Mouse (Mus musculus) CH12F3 (cell line): Measurements from ENCODE around the gene A030014E15Rik.
"Not testable (repeated sequence)": the region's sequence is repeated elsewhere in the genome, so short reads cannot be mapped to it uniquely, and the experiment has no call there.

Experiments used
- in situ Hi-C: fragments of 300-500 bp; cut with MboI; formaldehyde crosslinking; loops from 2 replicates; pipeline ENCODE4 v1.14.3; 2020; ENCODE audit warnings: low sequenced_read_pairs

A030014E15Rik gene

DNA sequence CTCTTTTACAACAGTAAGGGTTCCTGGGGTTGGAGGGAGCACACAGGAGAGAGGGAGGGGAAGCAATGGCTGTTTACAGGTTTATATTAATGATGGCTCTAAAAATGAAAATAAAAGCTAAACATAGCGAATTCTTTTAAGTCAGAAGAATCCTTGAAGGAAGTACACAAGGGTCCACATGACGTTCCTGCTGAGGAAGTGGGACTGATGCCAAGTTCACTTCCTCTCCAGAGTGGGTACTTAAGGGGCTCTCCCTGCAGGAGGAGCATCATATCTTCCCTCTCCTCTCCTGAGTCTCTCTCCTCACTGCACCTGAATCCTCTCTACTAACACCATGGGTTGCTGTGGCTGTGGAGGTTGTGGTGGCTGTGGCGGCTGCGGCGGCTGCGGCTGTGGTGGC, at the start of gene A030014E15Rik:
Gene A030014E15Rik (plus strand): TSS at position 268 of the 400 bp plus-strand sequence.
- in situ Hi-C loops = no loop called here

DNA sequence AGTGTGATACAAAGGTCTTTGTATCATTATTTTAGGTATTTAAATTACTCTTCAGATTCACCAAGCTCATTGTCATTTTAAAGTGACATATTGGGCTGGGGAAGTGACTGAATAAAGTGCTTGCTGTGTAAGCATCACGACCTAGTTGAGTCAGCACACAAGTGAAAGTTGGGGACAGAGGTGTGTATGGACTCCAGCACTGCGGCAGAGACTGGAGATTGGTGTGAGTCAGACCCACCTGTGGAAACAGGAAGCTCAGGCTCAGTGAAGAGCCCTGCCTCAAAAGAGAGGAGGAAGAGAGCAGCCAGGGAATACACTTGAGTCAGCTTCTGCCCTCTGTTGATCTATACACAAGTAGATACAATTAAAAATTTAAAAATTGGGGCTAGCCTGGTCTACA, 45.5 kb upstream of the A030014E15Rik start:
- in situ Hi-C loops = no loop called here

DNA sequence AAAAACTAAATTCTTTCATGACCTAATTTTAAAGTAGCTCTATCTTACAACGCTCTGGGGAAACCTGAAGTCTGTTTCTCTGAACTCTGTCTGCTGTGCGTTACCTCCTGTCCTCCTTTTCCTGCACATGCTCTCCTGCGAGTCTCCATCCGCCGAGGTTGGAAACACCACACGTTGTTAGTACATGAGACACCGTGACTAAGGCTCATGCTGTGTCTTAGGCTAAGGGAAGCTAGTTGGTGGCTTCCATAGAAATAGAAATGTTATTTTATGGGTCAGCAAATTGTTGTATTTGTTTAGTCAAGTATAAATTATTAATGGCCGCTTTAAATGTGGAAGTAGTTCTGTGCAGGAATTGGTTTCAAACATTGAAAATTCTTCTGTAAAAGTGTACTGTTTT, 44.5 kb upstream of the A030014E15Rik start:
- in situ Hi-C loops = no loop called here

DNA sequence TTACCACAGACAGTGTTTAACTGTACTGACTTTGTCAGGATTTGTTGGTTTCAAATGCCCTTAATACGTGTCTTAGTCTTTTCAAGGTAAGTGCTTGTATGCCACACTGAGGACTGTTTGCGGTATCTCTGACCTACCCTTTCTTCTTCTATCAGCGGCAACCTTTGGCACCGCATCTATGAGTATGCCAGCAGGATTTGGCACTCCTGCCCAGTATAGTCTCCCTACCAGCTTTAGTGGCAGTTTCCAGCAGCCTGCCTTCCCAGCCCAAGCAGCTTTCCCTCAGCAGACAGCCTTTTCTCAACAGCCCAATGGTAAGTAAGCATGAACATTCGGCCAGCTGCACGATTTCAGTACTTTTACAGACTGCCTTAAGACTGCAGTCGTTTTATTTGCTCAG, 31.4 kb upstream of the A030014E15Rik start:
- in situ Hi-C loops = no loop called here

DNA sequence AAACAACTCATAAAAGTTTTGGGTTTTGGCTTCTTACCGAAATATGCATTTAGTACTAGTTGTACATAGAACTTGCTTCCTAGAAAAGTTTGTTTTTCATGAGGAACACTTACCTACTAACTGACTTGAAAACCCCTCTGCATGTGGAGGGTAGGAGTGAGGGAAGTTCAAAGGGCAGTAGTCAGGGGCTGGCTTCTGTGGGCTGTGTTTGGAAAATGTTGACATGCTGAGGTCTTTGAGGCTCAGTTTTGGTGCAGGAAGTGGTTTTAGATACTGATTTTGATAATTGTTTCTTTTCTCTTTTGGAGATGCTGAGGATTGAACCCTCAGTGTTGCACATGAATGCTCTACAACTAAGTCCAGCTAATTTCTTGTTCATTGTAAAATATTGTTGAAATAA, 24.1 kb upstream of the A030014E15Rik start:
- in situ Hi-C loops = no loop called here

DNA sequence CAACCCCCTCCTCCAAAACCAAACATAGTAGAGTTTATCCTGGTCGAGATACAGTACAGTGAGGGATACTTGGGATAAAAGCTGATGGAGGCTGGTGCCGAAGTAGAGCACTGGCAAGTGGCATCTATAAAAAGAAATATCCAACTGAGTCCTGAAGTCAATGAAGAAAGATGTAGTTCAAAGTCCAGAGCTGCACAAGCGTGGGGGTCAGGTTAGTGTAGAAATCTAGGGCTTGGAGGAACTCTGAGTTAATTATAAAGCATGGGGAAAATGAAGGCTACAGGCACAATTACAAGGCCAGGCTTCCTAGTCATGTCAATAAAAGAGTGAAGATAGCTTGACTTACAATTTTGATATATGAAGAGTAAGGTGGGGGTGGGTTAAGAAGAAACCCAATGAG, 23.5 kb upstream of the A030014E15Rik start:
- in situ Hi-C loops = no loop called here

DNA sequence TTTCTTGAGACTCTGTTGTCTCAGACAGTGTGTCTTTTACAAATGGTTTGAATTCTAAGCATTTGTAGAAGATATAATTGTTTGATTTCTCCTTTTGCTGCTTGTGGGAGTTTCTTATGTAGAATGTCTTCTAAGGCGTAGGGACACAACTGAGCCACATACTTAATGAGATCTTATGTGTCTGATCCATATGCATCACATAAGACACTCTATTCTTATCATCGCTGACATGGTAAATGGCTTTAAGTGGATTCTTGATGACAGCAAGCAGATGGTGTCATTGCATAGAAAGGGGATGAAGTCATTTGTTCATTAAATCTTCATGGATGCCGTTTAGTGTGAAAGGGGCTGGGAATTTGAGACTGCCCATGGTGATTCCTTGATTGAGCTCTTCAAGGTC, 18.8 kb upstream of the A030014E15Rik start:
- in situ Hi-C loops = no loop called here

DNA sequence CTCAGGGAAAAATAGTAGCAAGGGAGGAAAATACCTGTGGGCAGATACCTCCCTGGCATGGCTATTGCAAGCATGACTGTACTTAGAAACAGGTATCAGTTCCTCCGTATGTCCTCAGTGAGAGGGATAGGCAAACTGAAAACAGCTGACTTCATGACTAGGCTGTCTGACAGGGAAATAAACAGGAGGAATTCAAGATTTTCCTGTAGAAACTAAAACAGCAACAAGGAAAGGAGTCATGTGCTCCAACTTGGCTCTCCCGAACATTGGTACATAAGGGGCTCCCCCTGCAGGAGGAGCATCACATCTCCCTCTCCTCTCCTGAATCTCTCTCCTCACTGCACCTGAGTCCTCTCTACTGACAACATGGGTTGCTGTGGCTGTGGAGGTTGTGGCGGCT, 11.7 kb upstream of the A030014E15Rik start, which contains the start of gene A030005L19Rik:
Gene A030005L19Rik (plus strand): TSS at position 301 of the 400 bp plus-strand sequence.
- in situ Hi-C loops = no loop called here

DNA sequence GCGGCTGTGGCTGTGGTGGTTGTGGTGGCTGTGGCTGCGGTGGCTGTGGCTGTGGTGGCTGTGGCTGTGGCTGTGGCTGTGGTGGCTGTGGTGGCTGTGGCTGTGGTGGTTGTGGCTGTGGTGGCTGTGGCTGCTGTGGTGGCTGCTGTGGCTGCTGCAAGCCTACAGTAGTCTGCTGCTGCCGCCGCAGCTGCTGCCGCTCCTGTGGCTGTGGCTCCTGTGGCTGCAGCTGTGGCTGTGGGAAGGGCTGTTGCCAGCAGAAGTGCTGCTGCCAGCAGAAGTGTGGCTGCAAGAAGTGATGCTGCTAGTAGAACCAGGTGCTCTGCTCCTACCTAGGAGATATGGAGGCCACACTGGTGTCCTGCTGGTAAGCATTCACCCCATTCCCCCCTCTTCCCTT, 11.3 kb upstream of the A030014E15Rik start:
- in situ Hi-C loops = not testable (repeated sequence)

DNA sequence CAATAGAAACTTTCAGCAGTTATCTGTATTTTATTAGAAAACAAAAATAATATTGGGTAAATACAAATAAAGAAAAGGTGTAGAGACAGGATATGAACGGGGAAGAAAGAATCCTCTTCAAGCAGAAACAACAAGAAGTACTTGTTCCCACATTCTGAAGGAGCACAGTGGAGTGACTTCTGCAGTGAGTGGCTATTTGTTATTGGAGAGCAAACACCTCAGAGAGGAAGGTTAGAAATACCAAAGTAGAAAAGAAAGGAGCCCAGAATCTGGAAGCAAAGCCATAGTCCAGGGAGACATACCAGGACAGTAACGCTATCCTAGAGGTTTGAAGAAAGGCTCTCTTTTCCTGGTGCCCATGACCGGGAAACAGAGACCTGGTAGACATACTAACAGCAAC, 5.8 kb downstream of the A030014E15Rik start:
- in situ Hi-C loops = not testable (repeated sequence)

DNA sequence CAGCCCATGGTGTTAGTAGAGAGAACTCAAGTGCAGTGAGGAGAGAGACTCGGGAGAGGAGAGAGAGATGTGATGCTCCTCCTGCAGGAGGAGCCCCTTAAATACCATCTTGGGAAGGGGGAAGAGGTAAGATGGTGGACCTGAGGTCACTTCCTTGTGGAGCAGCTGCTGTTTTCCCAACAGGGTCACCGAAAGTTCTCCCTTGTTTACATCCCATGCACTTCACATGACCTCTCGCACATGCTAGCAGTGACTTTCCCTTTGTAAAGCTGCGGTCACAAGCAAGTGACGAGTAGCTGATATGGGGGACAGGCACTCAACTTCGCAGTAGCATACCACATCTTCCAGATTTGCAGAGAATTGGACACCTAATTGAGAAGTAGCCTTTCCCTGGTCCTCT, 6.6 kb downstream of the A030014E15Rik start, which contains the start of gene Gm6217:
Gene Gm6217 (minus strand): TSS at position 74 of the 400 bp plus-strand sequence.
- in situ Hi-C loops = not testable (repeated sequence)

DNA sequence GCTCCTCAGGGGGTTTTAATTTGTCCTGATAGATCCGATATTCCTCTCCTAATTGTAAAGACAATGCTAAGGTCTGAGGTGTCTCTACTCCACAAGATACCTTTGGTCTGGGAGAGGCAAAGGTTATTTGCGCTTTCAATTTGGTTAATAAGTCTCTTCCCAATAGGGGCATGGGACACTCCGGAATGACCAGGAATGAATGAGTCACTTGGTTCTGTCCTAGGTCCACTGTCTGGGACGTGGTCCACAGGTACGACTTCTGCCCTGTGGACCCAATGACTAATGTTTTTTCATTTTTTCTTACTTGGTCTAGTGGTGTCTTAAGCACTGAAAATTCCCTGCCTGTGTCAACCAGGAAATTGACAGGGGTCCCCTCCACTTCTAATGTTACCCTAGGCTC, 13.9 kb downstream of the A030014E15Rik start:
- in situ Hi-C loops = no loop called here

DNA sequence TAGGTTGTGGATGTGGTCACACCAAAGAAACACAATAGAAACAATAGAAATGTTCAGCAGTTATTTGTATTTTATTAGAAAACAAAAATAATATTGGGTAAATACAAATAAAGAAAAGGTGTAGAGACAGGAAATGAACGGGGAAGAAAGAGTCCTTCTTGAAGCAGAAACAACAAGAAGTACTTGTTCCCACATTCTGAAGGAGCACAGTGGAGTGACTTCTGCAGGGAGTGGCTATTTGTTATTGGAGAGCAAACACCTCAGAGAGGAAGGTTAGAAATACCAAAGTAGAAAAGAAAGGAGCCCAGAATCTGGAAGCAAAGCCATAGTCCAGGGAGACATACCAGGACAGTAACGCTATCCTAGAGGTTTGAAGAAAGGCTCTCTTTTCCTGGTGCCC, 17.8 kb downstream of the A030014E15Rik start:
- in situ Hi-C loops = not testable (repeated sequence)

DNA sequence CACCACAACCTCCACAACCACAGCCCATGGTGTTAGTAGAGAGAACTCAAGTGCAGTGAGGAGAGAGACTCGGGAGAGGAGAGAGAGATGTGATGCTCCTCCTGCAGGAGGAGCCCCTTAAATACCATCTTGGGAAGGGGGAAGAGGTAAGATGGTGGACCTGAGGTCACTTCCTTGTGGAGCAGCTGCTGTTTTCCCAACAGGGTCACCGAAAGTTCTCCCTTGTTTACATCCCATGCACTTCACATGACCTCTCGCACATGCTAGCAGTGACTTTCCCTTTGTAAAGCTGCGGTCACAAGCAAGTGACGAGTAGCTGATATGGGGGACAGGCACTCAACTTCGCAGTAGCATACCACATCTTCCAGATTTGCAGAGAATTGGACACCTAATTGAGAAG, 18.6 kb downstream of the A030014E15Rik start, which contains the start of gene A030003K21Rik:
Gene A030003K21Rik (minus strand): TSS at position 94 of the 400 bp plus-strand sequence.
- in situ Hi-C loops = not testable (repeated sequence)

DNA sequence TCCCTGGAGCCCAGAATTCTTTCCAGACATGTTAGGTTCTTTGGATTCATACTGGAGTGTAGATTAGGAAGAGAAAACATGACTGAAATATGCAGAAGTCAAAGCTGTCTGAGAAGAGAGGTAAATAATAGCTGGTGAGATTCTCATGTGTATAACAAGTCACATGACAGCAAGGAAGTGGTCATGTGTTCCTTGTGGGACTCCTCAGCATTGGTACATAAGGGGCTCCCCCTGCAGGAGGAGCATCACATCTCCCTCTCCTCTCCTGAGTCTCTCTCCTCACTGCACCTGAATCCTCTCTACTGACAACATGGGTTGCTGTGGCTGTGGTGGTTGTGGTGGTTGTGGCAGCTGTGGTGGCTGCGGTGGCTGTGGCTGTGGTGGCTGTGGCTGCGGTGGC, 21.3 kb downstream of the A030014E15Rik start:
- in situ Hi-C loops = not testable (repeated sequence)

DNA sequence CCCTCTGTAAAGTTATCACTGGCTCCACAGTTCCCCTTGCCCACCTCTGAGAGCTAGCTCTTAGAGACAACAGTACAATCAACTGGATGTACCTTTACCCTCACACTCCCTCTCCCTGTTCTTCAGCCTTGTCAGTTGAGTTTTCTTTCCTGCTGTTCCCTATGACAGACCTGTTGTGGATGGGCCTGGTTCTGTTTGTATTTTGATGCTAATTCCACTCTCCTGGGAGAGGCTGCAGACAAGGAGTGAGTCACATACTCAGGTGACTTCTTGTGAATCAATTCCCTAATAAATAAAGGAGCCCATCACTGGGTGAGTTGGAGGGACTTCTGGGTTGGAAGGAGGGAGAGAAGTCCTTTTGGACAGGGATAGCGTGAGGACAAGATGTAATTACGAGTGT, 23.9 kb downstream of the A030014E15Rik start:
- in situ Hi-C loops = no loop called here

DNA sequence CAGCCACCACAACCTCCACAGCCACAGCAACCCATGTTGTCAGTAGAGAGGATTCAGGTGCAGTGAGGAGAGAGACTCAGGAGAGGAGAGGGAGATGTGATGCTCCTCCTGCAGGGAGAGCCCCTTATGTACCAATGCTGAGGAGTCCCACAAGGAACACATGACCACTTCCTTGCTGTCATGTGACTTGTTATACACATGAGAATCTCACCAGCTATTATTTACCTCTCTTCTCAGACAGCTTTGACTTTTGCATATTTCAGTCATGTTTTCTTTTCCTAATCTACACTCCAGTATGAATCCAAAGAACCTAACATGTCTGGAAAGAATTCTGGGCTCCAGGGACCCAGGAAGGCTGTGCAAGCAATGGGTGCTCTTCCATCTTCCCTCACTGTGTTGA, 31.2 kb downstream of the A030014E15Rik start, which contains the start of gene Gm7544:
Gene Gm7544 (minus strand): TSS at position 101 of the 400 bp plus-strand sequence.
- in situ Hi-C loops = not testable (repeated sequence)

DNA sequence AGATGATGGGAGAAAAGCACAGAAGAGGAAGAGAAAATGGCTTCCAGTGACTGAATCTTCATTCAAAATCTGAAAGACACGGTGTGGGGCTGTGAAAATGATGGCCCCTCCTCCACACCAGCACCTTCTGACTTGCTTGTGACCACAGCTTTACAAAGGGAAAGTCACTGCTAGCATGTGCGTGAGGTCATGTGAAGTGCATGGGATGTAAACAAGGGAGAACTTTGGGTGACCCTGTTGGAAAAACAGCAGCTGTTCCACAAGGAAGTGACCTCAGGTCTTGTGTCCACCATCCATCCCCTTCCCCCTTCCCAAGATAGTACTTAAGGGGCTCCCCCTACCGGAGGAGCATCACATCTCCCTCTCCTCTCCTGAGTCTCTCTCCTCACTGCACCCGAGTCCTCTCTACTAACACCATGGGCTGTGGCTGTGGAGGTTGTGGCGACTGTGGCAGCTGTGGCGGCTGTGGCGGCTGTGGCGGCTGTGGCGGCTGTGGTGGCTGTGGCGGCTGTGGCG, 35.2 kb downstream of the A030014E15Rik start, which contains the start of gene Gm47955:
Gene Gm47955 (plus strand): TSS at position 417 of the 516 bp plus-strand sequence.
- in situ Hi-C loops = no loop called here

DNA sequence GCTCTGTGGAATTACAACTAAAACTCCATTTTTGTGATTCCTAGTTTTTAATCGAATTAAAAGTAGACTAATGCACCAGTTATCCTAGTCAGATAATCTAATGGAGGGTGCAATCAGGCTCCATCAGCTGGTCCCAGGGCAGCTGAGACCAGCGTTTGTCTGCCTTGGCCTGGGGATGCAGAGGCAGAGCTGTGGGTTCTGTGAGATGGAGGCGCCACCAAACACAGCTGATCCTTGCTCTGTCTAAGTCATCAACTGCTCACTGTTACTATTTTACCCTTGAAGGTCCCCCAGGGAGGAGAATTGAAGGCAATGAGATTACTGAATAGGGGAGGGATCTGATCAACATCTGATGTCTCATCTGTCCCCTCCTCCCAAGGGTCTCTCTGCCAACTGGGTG, 41.7 kb downstream of the A030014E15Rik start:
- in situ Hi-C loops = no loop called here

DNA sequence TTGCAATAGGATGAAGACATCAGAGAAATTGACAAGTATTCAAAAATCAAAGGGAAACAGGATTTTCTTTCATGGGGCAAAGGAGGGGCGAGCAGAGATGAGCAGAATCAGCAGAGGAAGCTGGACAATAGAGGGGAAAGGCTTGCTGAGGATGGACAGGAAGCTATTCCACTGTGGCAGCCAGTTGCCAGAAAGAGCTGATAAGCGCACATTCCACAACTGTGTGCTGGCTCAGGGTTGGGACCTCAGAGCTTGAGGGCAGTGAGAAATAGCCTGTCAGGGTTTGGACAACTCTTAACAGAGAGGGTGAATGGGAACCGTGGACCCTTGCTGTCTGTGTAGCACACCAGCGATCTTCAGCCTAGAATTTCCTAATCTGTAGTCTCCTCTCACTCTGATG, 47.3 kb downstream of the A030014E15Rik start:
- in situ Hi-C loops = loop anchor here (10.0 kb wide), 1 partner anchor 167 kb away; no protein-coding TSS in a partner anchor

DNA sequence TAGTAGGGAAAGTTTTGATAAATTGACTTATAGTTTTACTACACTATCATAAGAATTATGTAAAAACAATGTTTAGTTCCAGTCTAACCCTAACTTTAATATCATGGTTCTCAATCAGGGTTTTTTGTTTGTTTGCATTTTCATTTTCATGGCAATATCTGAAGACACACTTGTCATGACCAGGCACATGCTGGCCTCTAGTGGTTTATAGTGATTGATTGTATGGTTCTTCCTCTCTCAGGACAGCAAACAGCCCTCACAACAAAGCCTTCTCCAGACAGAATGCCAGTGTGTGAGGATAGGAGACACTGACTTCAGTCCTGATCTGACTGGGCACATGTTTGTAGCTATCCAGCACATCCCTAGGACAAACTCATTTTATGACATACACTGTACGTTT, 48.5 kb downstream of the A030014E15Rik start:
- in situ Hi-C loops = loop anchor here (10.0 kb wide), 1 partner anchor 168 kb away; no protein-coding TSS in a partner anchor

DNA sequence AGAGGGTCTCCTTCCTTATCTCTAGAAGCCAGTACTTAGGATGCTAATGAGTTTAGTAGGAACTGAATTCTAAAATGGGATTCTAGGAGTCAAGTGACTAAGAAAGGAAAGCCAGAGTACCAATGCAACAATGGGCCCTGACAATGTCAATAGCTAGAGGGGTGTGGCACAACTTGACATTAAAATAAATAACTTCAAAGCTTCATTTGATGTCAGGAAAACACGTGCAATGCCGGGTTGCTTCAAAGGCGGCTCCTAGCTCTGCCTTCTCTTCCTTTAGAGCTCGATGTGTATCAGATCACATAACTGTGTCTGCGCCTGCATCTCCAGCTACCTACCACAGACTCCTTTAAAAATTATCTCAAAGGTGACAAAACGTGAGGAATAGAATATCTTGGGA, 49.2 kb downstream of the A030014E15Rik start:
- in situ Hi-C loops = loop anchor here (10.0 kb wide), 1 partner anchor 169 kb away; no protein-coding TSS in a partner anchor

DNA sequence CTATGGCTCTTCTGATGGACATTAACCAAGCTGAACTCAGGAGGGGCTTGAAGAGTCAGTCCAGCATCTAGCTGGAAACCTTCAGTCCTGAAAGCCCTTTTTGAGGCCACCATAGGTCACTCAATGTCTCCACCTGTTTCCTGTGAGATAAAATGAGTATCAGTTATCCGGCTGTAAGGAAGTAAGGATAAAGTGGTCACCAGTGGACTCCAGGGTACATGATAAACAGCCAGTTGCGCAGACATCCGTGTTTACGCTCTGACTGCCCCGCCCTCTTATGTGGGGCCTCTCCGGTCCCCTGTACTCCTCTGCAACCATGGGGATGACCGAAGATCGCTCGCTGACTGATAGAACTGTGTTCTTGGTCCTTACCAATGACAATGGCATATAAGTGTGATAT, 49.6 kb downstream of the A030014E15Rik start:
- in situ Hi-C loops = loop anchor here (10.0 kb wide), 1 partner anchor 170 kb away; no protein-coding TSS in a partner anchor
